Mouse (Mus musculus): ENCODE measurements at regions not wholly inside any gene's neighbourhood (a gene's known extent, or its start where the extent isn't known, plus 50 kb on each side); places are given as distances from the start of the nearest gene placed in this dataset.
"Not testable (repeated sequence)": the region's sequence is repeated elsewhere in the genome, so short reads cannot be mapped to it uniquely, and the experiment has no call there.

DNA sequence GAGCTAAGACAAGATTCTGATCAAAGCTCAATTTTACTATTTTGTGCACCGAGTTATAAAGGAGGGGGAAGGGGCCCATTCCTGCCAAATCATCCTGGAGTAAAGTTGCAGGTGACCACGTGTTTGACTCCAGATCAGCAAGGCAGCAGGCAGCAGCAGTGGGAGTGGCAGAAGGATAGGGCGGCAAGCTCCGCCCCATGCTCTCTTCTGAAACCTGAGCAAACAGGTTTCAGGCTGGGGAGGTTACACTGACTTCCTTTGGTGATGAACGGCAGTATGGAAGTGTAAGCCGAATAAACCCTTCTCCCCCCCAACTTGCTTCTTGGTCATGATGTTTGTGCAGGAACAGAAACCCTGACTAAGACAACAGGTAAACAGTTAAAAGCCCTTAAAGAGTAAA, 479.0 kb downstream of the Inhba start:
- H3K9ac ChIP-seq; H3K4me2 ChIP-seq; ATAC-seq (ENCODE audit: low read depth); H3K27me3 ChIP-seq; H3K27ac ChIP-seq; DNase-seq; H3K4me1 ChIP-seq (replicated peaks); H3K36me3 ChIP-seq; H3K9me3 ChIP-seq (replicated peaks); H3K4me3 ChIP-seq (replicated peaks): not testable (repeated sequence)
- WGBS (ENCODE audit: insufficient replicate concordance), result 42% methylated on average over 6 of the region's 6 CpGs

DNA sequence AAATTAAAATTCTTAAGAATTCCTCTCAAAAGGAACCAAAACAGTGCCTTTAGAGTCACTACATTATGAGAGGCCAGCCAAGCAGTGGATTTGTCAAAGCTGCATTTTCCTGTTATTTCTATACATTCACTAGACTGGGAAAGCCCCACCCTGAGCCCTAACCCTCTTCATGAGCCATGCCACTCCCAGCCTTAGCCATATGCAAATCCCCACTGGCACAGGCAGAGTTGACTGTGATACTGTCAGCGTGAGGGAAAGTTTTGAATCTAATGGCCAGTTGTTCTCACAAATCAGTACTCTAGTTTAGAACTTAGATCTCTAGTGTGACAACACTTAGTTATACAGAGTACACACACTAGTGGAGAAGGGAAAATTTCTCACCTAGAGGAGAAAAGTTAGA, 486.4 kb downstream of the Inhba start:
- Histone ChIP-seq H3K36me3 (no peaks in the 10 kb centered on the region), H3K9ac (no peak overlapping the region), H3K9me3 (replicated peaks) (no peaks in the 10 kb centered on the region), H3K4me3 (replicated peaks) (no peak overlapping the region), H3K4me1 (replicated peaks) (no peaks in the 10 kb centered on the region), H3K27me3 (no peaks in the 10 kb centered on the region), H3K4me2 (no peak overlapping the region), H3K27ac (no peak overlapping the region)
- WGBS (ENCODE audit: insufficient replicate concordance), result 51% methylated on average over 1 of the region's 1 CpGs
- DNase-seq (no peak), ATAC-seq (ENCODE audit: low read depth) (no peak)

DNA sequence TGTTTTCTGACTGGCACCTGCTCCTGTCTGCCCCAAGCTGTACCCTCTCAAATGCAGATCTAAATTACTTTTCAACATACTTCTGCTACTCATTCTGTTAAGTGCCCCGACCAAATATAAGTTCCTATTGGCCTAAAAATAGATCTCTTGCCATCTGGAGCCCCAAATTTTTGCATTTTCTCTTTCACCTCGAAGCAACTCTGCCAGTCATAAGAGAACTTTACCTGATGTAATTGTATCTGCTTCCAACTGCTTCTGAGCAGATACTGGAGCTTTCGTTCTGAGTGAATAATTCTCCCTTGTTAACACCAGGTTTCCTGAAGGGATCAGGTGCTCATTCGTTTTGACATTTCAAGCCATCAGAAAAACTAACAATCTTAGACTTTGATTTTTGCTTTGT, 501.2 kb downstream of the Inhba start:
- Histone ChIP-seq H3K4me3 (replicated peaks) (no peak overlapping the region), H3K4me2 (no peak overlapping the region), H3K27me3 (no peaks in the 10 kb centered on the region), H3K4me1 (replicated peaks) (no peaks in the 10 kb centered on the region), H3K9me3 (replicated peaks) (no peaks in the 10 kb centered on the region), H3K9ac (no peak overlapping the region), H3K36me3 (no peaks in the 10 kb centered on the region), H3K27ac (no peak overlapping the region)
- DNase-seq (no peak), ATAC-seq (ENCODE audit: low read depth) (no peak)
- WGBS (ENCODE audit: insufficient replicate concordance), result 52% methylated on average over 4 of the region's 4 CpGs

DNA sequence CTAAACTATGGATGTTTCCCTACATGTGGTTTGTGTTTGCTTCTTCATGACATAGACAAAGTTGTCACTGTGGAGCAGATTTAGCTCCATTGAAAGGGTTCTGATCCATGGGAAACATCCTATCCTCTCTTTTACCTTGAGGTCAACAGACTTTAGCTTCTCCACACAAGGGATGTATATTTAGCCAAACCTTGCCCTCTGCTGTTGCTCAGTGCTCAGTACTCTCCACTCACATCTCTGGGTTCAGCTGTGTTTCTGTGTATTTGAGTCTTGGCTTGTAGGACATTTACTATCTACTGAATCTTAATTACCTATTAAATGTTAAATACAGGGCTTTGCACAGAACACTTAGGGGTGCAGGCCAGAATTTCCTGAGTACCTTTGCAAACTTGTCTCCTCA, 503.5 kb downstream of the Inhba start:
- Histone ChIP-seq H3K27me3 (no peaks in the 10 kb centered on the region), H3K9me3 (replicated peaks) (no peaks in the 10 kb centered on the region), H3K36me3 (no peaks in the 10 kb centered on the region), H3K4me3 (replicated peaks) (no peak overlapping the region), H3K4me1 (replicated peaks) (no peaks in the 10 kb centered on the region), H3K9ac (no peak overlapping the region), H3K27ac (no peak overlapping the region), H3K4me2 (no peak overlapping the region)
- ATAC-seq (ENCODE audit: low read depth) (no peak), DNase-seq (no peak)

DNA sequence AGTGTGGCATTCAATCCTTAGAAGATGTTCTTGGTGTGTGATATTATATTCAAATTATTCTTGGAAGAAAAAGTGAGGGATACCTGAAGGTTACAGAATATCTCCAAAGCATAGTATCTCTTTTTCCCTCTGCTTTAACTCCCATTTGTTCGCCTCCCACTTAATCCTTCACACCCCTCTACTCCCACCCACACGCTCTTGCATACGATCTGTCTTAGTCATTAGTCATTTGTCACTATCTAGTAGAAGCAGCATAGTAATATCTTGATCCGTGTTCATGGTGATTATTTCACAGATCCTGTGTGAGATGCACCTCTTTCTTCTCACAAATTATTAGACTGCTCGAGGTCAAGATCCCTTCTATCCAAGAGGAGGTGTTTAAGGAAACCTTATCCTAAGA, 517.4 kb downstream of the Inhba start:
- WGBS (ENCODE audit: insufficient replicate concordance), result 42% methylated on average over 5 of the region's 5 CpGs
- Histone ChIP-seq H3K4me1 (replicated peaks) (no peaks in the 10 kb centered on the region), H3K36me3 (no peaks in the 10 kb centered on the region), H3K9ac (no peak overlapping the region), H3K27ac (no peak overlapping the region), H3K4me3 (replicated peaks) (no peak overlapping the region), H3K4me2 (no peak overlapping the region), H3K9me3 (replicated peaks) (no peaks in the 10 kb centered on the region), H3K27me3 (no peaks in the 10 kb centered on the region)
- no peak for DNase-seq
- ATAC-seq (ENCODE audit: low read depth), result no peak

DNA sequence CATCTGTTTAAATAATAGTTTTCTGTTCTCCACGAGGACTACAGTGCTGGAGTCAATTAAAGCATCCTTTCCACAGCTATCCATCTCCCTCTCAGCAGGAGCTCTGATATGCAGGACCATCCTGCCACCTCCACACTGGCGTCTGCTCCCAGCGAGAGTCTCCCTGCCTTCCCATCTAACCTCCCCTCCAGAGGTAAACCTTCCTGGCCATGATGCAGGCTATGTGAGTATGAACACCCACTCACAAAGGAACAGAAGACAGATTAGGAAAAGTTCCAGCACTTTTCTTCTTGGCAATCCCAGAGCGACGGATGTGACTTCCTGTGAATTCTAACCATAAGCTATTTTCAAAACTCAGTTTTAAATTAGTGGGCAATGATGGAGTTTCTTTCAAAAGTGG, 532.1 kb downstream of the Inhba start:
- 46% methylated on average over 5 of the region's 5 CpGs for whole genome bisulfite sequencing (ENCODE audit: insufficient replicate concordance)
- ATAC-seq (ENCODE audit: low read depth) (no peak), DNase-seq (no peak)
- Histone ChIP-seq H3K27ac (no peak overlapping the region), H3K9ac (no peak overlapping the region), H3K36me3 (no peaks in the 10 kb centered on the region), H3K9me3 (replicated peaks) (no peaks in the 10 kb centered on the region), H3K4me3 (replicated peaks) (no peak overlapping the region), H3K27me3 (no peaks in the 10 kb centered on the region), H3K4me1 (replicated peaks) (no peaks in the 10 kb centered on the region), H3K4me2 (no peak overlapping the region)

DNA sequence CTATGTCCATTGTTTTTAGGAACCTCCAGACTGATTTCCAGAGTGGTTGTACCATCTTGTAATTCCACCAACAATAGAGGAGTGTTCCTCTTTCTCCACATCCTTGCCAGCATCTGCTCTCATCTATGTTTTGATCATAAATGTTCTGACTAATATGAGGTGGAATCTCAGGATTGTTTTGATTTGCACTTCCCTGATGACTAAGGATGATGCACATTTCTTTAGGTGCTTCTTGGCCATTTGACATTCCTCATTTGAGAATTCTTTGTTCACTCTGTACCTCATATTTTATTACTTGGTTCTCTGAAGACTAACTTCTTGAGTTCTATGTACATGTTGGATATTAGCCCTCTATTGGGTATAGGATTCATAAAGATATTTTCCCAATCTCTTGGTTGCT, 538.4 kb downstream of the Inhba start:
- Histone ChIP-seq H3K4me2 (no peak overlapping the region), H3K9ac (no peak overlapping the region), H3K27me3 (no peaks in the 10 kb centered on the region), H3K4me1 (replicated peaks) (no peaks in the 10 kb centered on the region), H3K36me3 (no peaks in the 10 kb centered on the region), H3K9me3 (replicated peaks) (no peaks in the 10 kb centered on the region), H3K27ac (no peak overlapping the region), H3K4me3 (replicated peaks) (no peak overlapping the region)
- DNase-seq (no peak), ATAC-seq (ENCODE audit: low read depth) (no peak)

DNA sequence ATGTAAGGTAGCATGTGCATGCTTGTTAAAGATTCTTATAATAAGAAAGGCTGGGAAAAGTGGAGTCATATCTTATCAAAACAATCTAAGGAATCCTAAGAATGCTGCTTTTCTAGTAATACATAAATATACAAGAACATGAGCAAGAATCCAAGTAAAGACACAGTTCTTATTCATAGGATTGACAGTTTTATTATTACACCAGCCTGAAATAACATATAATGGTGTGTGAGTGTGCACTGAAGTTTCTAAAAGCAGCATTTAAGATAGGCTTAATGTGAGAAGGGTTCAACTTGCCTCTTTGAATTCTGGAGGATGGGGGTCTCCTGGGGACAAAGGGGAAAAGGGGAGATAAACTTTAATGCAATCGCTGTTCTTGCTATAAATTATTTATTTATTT, 553.3 kb downstream of the Inhba start:
- no peak for ATAC-seq (ENCODE audit: low read depth)
- WGBS (ENCODE audit: insufficient replicate concordance), result 68% methylated on average over 1 of the region's 1 CpGs
- no peak overlapping the region for H3K9ac ChIP-seq
- no peak overlapping the region for H3K27ac ChIP-seq
- no peaks in the 10 kb centered on the region for H3K9me3 ChIP-seq (replicated peaks)
- no peaks in the 10 kb centered on the region for H3K36me3 ChIP-seq
- H3K4me1 ChIP-seq (replicated peaks), result no peaks in the 10 kb centered on the region
- DNase-seq, result no peak
- no peaks in the 10 kb centered on the region for H3K27me3 ChIP-seq
- no peak overlapping the region for H3K4me3 ChIP-seq (replicated peaks)
- no peak overlapping the region for H3K4me2 ChIP-seq

DNA sequence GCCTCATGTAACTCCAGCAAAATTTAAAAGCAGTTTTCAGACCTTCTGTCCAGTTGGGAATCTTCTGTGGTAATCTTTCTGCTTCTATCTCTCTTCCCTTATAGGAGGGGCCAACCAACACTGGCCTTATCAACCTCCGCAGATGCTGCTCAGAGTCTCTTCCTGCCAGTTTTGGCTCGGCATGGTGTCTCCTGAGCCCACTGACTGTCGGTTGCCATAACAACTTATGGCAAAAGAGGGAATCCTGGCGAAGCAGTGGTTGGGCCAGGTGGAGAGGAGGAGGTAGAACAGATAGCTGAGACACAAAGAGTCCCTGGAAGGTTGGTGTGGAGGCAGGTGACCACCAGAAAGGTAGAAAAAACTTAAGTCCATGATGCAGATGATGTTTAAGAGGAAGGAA, 562.4 kb downstream of the Inhba start:
- no peak overlapping the region for H3K9ac ChIP-seq
- no peak overlapping the region for H3K4me2 ChIP-seq
- DNase-seq, result no peak
- peak; percentile 70 for ATAC-seq (ENCODE audit: low read depth)
- H3K9me3 ChIP-seq (replicated peaks), result no peaks in the 10 kb centered on the region
- no peaks in the 10 kb centered on the region for H3K27me3 ChIP-seq
- 15% methylated on average over 4 of the region's 4 CpGs for WGBS (ENCODE audit: insufficient replicate concordance)
- H3K36me3 ChIP-seq, result no peaks in the 10 kb centered on the region
- peaks cover 3% of the 10 kb centered on the region; the same call in 1 of the 2 replicates for H3K4me1 ChIP-seq (replicated peaks)
- H3K27ac ChIP-seq, result no peak overlapping the region
- no peak overlapping the region for H3K4me3 ChIP-seq (replicated peaks)

DNA sequence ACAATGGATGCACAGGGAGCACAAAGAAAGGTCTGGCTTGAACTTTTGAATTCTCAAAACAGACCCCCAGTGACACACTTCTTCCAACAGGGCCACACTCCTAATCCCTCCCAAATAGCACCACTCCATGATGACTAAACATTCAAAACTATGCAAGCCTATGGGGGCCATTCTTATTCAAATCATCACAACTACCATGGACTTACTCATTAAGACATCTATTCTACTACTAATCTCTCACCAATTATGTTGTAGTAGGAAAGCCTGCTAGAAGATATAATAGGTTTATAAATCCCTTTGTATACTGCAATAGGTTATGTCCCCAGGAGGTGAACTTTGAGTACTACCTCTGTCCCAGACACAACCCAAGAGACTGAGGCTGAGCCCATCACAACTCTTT, 574.6 kb downstream of the Inhba start:
- H3K9ac ChIP-seq, result no peak overlapping the region
- no peaks in the 10 kb centered on the region for H3K9me3 ChIP-seq (replicated peaks)
- no peaks in the 10 kb centered on the region for H3K36me3 ChIP-seq
- no peak overlapping the region for H3K4me2 ChIP-seq
- no peak overlapping the region for H3K4me3 ChIP-seq (replicated peaks)
- no peak overlapping the region for H3K27ac ChIP-seq
- no peak for DNase-seq
- no peaks in the 10 kb centered on the region for H3K4me1 ChIP-seq (replicated peaks)
- no peak for ATAC-seq (ENCODE audit: low read depth)
- H3K27me3 ChIP-seq, result no peaks in the 10 kb centered on the region

DNA sequence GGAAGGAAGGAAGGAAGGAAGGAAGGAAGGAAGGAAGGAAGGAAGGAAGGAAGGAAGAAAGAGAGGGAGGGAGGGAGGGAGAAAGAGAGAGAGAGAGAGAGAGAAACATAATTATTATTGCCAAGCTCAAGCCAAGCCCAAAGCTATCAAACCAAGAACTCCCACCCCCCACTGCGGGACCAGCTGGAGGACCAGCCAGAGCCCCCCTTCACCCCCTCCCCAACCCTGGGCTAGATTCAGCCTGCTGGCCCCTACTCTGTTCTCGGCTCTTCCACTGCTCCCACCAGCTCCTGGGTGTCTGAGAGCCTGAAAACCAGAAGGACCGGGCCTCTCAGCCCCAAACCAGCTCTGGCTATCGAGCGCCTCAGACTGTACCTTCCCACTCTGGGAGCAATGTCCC, 608.1 kb downstream of the Inhba start:
- WGBS (ENCODE audit: insufficient replicate concordance), result 74% methylated on average over 5 of the region's 5 CpGs
- Histone ChIP-seq H3K4me3 (replicated peaks) (no peak overlapping the region), H3K9ac (no peak overlapping the region), H3K27me3 (no peaks in the 10 kb centered on the region), H3K36me3 (no peaks in the 10 kb centered on the region), H3K4me2 (no peak overlapping the region), H3K4me1 (replicated peaks) (no peaks in the 10 kb centered on the region), H3K9me3 (replicated peaks) (no peaks in the 10 kb centered on the region), H3K27ac (no peak overlapping the region)
- ATAC-seq (ENCODE audit: low read depth) (no peak), DNase-seq (no peak)

DNA sequence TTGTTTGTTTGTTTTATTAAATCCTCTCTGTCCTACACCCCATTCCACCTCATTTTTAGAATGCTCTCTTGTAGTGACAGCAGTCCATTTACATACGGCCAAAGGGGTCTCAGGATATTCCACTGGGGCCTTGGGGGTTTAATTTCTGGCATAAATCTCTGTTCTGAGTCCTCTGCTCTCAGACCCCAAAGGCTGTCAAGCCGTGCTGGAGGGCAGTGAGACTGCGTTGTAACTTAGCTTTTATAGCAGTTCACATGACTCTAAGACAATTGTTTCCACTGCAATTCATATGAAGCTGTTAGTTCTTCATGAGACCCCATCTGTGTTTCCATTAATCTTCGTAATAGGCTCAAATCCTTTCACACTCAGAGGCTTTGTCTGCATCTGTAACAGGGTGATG, 614.9 kb downstream of the Inhba start:
- no peak for DNase-seq
- no peaks in the 10 kb centered on the region for H3K9me3 ChIP-seq (replicated peaks)
- no peaks in the 10 kb centered on the region for H3K27me3 ChIP-seq
- 58% methylated on average over 4 of the region's 4 CpGs for WGBS (ENCODE audit: insufficient replicate concordance)
- H3K9ac ChIP-seq, result no peak overlapping the region
- no peaks in the 10 kb centered on the region for H3K4me1 ChIP-seq (replicated peaks)
- no peak overlapping the region for H3K4me3 ChIP-seq (replicated peaks)
- no peak overlapping the region for H3K27ac ChIP-seq
- H3K4me2 ChIP-seq, result no peak overlapping the region
- no peak for ATAC-seq (ENCODE audit: low read depth)
- H3K36me3 ChIP-seq, result no peaks in the 10 kb centered on the region

All from liver, embryonic 13.5 days (tissue).